Mouse (Mus musculus) right cerebral cortex, postnatal 10 days (tissue): Measurements from ENCODE around the gene Por.

Experiments
- DNase-seq, 2 experiments: peaks; one replicate each; pipeline ENCODE4 v3.0.0; 2021; ENCODE audit warnings: low spot score in 2 of 2

Gene Por

DNA sequence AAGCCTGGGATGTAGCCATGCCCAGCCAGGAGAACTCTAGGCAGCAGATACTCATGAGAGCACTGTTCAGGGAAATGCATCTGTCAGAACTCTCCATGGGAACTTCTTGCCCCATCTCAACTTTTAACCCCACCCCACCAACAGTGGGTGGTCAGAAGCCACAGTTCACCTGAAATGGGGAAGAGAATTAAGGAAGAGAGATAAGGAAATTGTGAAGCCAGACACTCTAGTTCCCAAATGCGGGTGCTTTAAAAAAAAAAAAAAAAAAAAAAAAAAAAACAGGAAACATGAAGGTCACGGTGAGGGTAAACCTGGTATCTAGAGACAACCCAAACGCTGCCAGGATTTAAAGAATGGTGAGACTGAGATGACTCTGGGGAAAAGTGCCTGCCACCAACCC, 102.7 kb downstream of the Por start:
- no peak for DNase-seq

DNA sequence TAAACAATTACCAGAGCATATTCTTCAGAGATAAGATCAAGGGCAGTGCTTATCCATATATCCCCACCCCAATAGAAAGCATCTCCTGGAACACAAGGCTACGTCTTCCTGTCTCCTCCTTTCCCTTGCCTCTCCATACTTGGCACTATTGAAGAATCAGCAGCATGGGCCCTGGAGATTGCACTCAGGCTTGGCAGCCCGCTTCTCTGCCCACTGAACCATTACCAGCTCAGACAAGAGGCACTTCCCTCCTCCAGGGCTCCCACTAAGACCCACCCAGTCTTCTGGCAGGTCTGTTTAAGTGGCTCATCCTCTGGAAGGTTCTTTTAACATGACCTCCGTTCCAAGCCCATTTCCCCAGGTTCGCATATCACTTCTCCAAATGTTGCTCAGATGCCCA, 106.7 kb downstream of the Por start:
- DNase-seq, result no peak

DNA sequence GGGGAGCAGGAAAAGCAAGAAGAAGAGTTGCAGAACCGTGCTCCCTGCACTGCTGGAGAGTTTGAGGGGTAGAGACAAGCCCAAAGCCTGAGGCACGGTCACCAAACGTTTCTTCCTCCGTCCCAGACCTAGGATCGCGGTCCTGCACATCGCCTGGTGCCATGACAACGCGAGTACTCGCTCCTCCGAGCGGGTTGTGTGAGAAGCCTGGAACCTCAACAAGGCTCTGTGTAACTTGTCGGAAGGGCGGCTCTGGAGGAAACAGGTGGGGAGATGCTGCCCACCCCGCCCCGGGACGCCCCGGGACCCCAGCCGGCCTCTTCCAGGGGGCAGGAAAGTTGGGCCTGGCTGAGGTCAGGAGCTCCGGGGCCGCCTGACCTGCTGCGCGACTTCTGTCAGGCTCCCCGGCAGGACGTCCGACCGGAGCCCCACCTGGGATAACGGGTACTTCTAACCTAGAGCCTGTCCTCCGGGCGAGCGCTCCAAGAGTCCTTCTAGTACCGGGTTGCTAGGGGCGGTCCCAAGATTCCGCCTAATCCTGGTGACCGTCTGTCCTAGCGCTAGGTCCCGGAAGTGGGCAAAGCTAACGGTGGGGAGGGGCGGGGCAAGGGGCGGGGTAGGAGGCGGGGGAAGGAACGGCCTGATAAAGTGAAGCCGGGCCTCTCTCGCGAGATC, 108.1 kb downstream of the Por start, which contains the start of gene Styxl1:
Gene Styxl1 (minus strand): TSS at position 590 of the 675 bp plus-strand sequence.
- DNase-seq, result peak; percentile 62 to 77

- peak; percentile 100 for DNase-seq
Measured at GRCm38 (mm10) chr5:135778471-135779445, 108.9 kb downstream of the Por start, which contains the start of gene Mdh2. Mdh2 (plus strand) TSS chr5:135778480.

DNA sequence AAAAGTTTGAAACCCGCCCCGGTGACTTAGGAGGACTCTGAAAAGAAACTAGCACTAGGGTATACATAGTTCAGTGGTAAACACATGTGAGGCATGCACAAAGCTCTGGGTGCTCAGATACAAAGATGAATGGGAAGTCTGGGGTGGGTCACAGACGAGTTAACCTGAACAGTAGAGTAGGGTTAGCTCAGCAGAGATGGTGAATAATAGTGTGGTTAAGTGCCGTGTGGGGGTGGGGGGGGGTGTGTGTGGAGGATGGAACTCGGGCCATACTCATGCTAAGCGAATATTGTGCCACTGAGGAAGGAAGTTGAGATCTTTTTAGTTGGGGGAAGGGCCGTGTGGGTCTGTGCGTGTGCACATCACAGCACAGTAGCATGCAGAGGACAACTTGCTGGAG, 110.5 kb downstream of the Por start:
- no peak for DNase-seq

DNA sequence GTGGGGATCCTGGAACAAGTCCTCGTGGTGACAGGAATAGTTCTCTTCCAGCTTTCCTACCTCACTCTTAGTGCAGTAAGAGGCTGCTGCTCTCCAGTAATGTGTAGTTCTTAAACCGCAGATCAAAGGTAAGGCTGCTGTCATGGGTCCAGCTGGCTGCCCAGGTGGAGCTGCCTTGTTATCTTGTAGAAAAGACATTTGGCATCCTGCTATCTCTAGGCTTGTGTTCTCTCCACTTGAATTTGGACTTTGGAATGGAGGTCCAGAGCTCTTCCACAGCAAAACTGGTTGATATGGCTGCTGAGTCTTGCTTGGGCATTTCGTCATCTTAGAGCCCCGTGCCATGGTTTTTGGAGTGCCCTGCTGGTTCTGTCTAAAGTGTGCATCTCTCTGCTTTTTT, 113.1 kb downstream of the Por start:
- DNase-seq, result no peak
